Mouse (Mus musculus): ENCODE measurements at regions not wholly inside any gene's neighbourhood (a gene's known extent, or its start where the extent isn't known, plus 50 kb on each side); places are given as distances from the start of the nearest gene placed in this dataset.

- H3K9ac ChIP-seq (ENCODE audit: low read length) = no peak overlapping the region
- H3K27ac ChIP-seq (ENCODE audit: low read depth, low read length) = no peak overlapping the region
- DNase-seq (ENCODE audit: low spot score) (no peak), ATAC-seq (replicated peaks; ENCODE audit: low FRiP score) (no peak)
- no peak overlapping the region for H3K4me3 ChIP-seq (ENCODE audit: low read depth, low read length)
- no peak overlapping the region for H3K4me2 ChIP-seq (ENCODE audit: low read depth, low read length, severe bottlenecking)
- WGBS = 72% methylated on average over 3 of the region's 3 CpGs
- H3K27me3 ChIP-seq (ENCODE audit: control insufficient read depth, insufficient read depth, low read length) = no peaks in the 10 kb centered on the region
- H3K4me1 ChIP-seq (replicated peaks; ENCODE audit: control insufficient read depth, insufficient read depth, low read length) = 0 out of 2 replicates have a peak, but pooled peaks cover 4% of the 10 kb centered on the region
- no peaks in the 10 kb centered on the region for H3K36me3 ChIP-seq (ENCODE audit: control insufficient read depth, insufficient read depth, low read length)
- no peaks in the 10 kb centered on the region for H3K9me3 ChIP-seq (ENCODE audit: control insufficient read depth, low read length)
Observed at GRCm38 (mm10) chr4:12775524-12776216, 603.9 kb upstream of the Fam92a start.

GRCm38 (mm10) chr4:12775090-12775489 is 603.3 kb upstream of the Fam92a start:
- no peaks in the 10 kb centered on the region for H3K27me3 ChIP-seq (ENCODE audit: control insufficient read depth, insufficient read depth, low read length)
- H3K27ac ChIP-seq (ENCODE audit: low read depth, low read length) = no peak overlapping the region
- H3K4me1 ChIP-seq (replicated peaks; ENCODE audit: control insufficient read depth, insufficient read depth, low read length) = 0 out of 2 replicates have a peak, but pooled peaks cover 4% of the 10 kb centered on the region
- no peak overlapping the region for H3K4me2 ChIP-seq (ENCODE audit: low read depth, low read length, severe bottlenecking)
- no peak overlapping the region for H3K9ac ChIP-seq (ENCODE audit: low read length)
- H3K4me3 ChIP-seq (ENCODE audit: low read depth, low read length) = no peak overlapping the region
- WGBS = 56% methylated on average over 4 of the region's 4 CpGs
- DNase-seq (ENCODE audit: low spot score) = no peak
- H3K36me3 ChIP-seq (ENCODE audit: control insufficient read depth, insufficient read depth, low read length) = no peaks in the 10 kb centered on the region
- no peak for ATAC-seq (replicated peaks; ENCODE audit: low FRiP score)
- H3K9me3 ChIP-seq (ENCODE audit: control insufficient read depth, low read length) = no peaks in the 10 kb centered on the region

GRCm38 (mm10) chr4:12774671-12775070 is 602.9 kb upstream of the Fam92a start:
- H3K27ac ChIP-seq (ENCODE audit: low read depth, low read length) = no peak overlapping the region
- ATAC-seq (replicated peaks; ENCODE audit: low FRiP score) (no peak), DNase-seq (ENCODE audit: low spot score) (no peak)
- no peaks in the 10 kb centered on the region for H3K9me3 ChIP-seq (ENCODE audit: control insufficient read depth, low read length)
- 0 out of 2 replicates have a peak, but pooled peaks cover 4% of the 10 kb centered on the region for H3K4me1 ChIP-seq (replicated peaks; ENCODE audit: control insufficient read depth, insufficient read depth, low read length)
- H3K4me2 ChIP-seq (ENCODE audit: low read depth, low read length, severe bottlenecking) = no peak overlapping the region
- 65% methylated on average over 5 of the region's 5 CpGs for WGBS
- H3K36me3 ChIP-seq (ENCODE audit: control insufficient read depth, insufficient read depth, low read length) = no peaks in the 10 kb centered on the region
- no peak overlapping the region for H3K9ac ChIP-seq (ENCODE audit: low read length)
- no peaks in the 10 kb centered on the region for H3K27me3 ChIP-seq (ENCODE audit: control insufficient read depth, insufficient read depth, low read length)
- no peak overlapping the region for H3K4me3 ChIP-seq (ENCODE audit: low read depth, low read length)

GRCm38 (mm10) chr4:12773201-12773600 is 601.4 kb upstream of the Fam92a start:
- H3K27ac ChIP-seq (ENCODE audit: low read depth, low read length) = no peak overlapping the region
- no peaks in the 10 kb centered on the region for H3K36me3 ChIP-seq (ENCODE audit: control insufficient read depth, insufficient read depth, low read length)
- no peak for DNase-seq (ENCODE audit: low spot score)

GRCm38 (mm10) chr4:12770131-12770780 is 598.4 kb upstream of the Fam92a start:
- no peaks in the 10 kb centered on the region for H3K9me3 ChIP-seq (ENCODE audit: control insufficient read depth, low read length)
- no peak overlapping the region for H3K27ac ChIP-seq (ENCODE audit: low read depth, low read length)
- no peaks in the 10 kb centered on the region for H3K36me3 ChIP-seq (ENCODE audit: control insufficient read depth, insufficient read depth, low read length)
- H3K9ac ChIP-seq (ENCODE audit: low read length) = no peak overlapping the region
- H3K27me3 ChIP-seq (ENCODE audit: control insufficient read depth, insufficient read depth, low read length) = no peaks in the 10 kb centered on the region
- H3K4me1 ChIP-seq (replicated peaks; ENCODE audit: control insufficient read depth, insufficient read depth, low read length) = 0 out of 2 replicates have a peak, but pooled peaks cover 4% of the 10 kb centered on the region
- DNase-seq (ENCODE audit: low spot score) = no peak
- H3K4me2 ChIP-seq (ENCODE audit: low read depth, low read length, severe bottlenecking) = no peak overlapping the region
- WGBS = 65% methylated on average over 5 of the region's 5 CpGs
- no peak overlapping the region for H3K4me3 ChIP-seq (ENCODE audit: low read depth, low read length)
- ATAC-seq (replicated peaks; ENCODE audit: low FRiP score) = 0 out of 2 replicates have a peak, but pooled peaks have one; percentile 53

More at GRCm38 (mm10) chr4:12773201-12773600, 601.4 kb upstream of the Fam92a start:
- 76% methylated on average over 7 of the region's 7 CpGs for WGBS
- H3K9ac ChIP-seq (ENCODE audit: low read length) = no peak overlapping the region
- 0 out of 2 replicates have a peak, but pooled peaks cover 4% of the 10 kb centered on the region for H3K4me1 ChIP-seq (replicated peaks; ENCODE audit: control insufficient read depth, insufficient read depth, low read length)
- H3K4me2 ChIP-seq (ENCODE audit: low read depth, low read length, severe bottlenecking) = no peak overlapping the region
- ATAC-seq (replicated peaks; ENCODE audit: low FRiP score) = no peak
- no peaks in the 10 kb centered on the region for H3K27me3 ChIP-seq (ENCODE audit: control insufficient read depth, insufficient read depth, low read length)
- H3K4me3 ChIP-seq (ENCODE audit: low read depth, low read length) = no peak overlapping the region
- H3K9me3 ChIP-seq (ENCODE audit: control insufficient read depth, low read length) = no peaks in the 10 kb centered on the region

- Histone ChIP-seq H3K9ac (ENCODE audit: low read length) (no peak overlapping the region), H3K27ac (ENCODE audit: low read depth, low read length) (no peak overlapping the region), H3K27me3 (ENCODE audit: control insufficient read depth, insufficient read depth, low read length) (no peaks in the 10 kb centered on the region), H3K9me3 (ENCODE audit: control insufficient read depth, low read length) (no peaks in the 10 kb centered on the region), H3K4me2 (ENCODE audit: low read depth, low read length, severe bottlenecking) (no peak overlapping the region), H3K4me1 (replicated peaks; ENCODE audit: control insufficient read depth, insufficient read depth, low read length) (no peaks in the 10 kb centered on the region), H3K36me3 (ENCODE audit: control insufficient read depth, insufficient read depth, low read length) (no peaks in the 10 kb centered on the region), H3K4me3 (ENCODE audit: low read depth, low read length) (no peak overlapping the region)
- no peak for ATAC-seq (replicated peaks; ENCODE audit: low FRiP score)
- DNase-seq (ENCODE audit: low spot score) = no peak
Observed at GRCm38 (mm10) chr4:12769092-12769491, 597.3 kb upstream of the Fam92a start.

- Histone ChIP-seq H3K4me2 (ENCODE audit: low read depth, low read length, severe bottlenecking) (no peak overlapping the region), H3K4me1 (replicated peaks; ENCODE audit: control insufficient read depth, insufficient read depth, low read length) (no peaks in the 10 kb centered on the region), H3K9me3 (ENCODE audit: control insufficient read depth, low read length) (no peaks in the 10 kb centered on the region), H3K36me3 (ENCODE audit: control insufficient read depth, insufficient read depth, low read length) (no peaks in the 10 kb centered on the region), H3K27me3 (ENCODE audit: control insufficient read depth, insufficient read depth, low read length) (no peaks in the 10 kb centered on the region), H3K4me3 (ENCODE audit: low read depth, low read length) (no peak overlapping the region), H3K9ac (ENCODE audit: low read length) (no peak overlapping the region), H3K27ac (ENCODE audit: low read depth, low read length) (no peak overlapping the region)
- WGBS = 94% methylated on average over 1 of the region's 1 CpGs
- ATAC-seq (replicated peaks; ENCODE audit: low FRiP score) = no peak
- DNase-seq (ENCODE audit: low spot score) = no peak
Observed at GRCm38 (mm10) chr4:12766763-12767162, 594.9 kb upstream of the Fam92a start.

- ATAC-seq (replicated peaks; ENCODE audit: low FRiP score) (no peak), DNase-seq (ENCODE audit: low spot score) (no peak)
- H3K4me1 ChIP-seq (replicated peaks; ENCODE audit: control insufficient read depth, insufficient read depth, low read length) = no peaks in the 10 kb centered on the region
- 81% methylated on average over 2 of the region's 2 CpGs for WGBS
- H3K27me3 ChIP-seq (ENCODE audit: control insufficient read depth, insufficient read depth, low read length) = no peaks in the 10 kb centered on the region
- no peak overlapping the region for H3K4me2 ChIP-seq (ENCODE audit: low read depth, low read length, severe bottlenecking)
- no peaks in the 10 kb centered on the region for H3K9me3 ChIP-seq (ENCODE audit: control insufficient read depth, low read length)
- no peaks in the 10 kb centered on the region for H3K36me3 ChIP-seq (ENCODE audit: control insufficient read depth, insufficient read depth, low read length)
- no peak overlapping the region for H3K9ac ChIP-seq (ENCODE audit: low read length)
- H3K27ac ChIP-seq (ENCODE audit: low read depth, low read length) = no peak overlapping the region
- H3K4me3 ChIP-seq (ENCODE audit: low read depth, low read length) = no peak overlapping the region
Observed at GRCm38 (mm10) chr4:12750817-12751216, 579.0 kb upstream of the Fam92a start.

- no peaks in the 10 kb centered on the region for H3K36me3 ChIP-seq (ENCODE audit: control insufficient read depth, insufficient read depth, low read length)
- no peak overlapping the region for H3K27ac ChIP-seq (ENCODE audit: low read depth, low read length)
- WGBS = 86% methylated on average over 1 of the region's 1 CpGs
- ATAC-seq (replicated peaks; ENCODE audit: low FRiP score) (no peak), DNase-seq (ENCODE audit: low spot score) (no peak)
- no peaks in the 10 kb centered on the region for H3K4me1 ChIP-seq (replicated peaks; ENCODE audit: control insufficient read depth, insufficient read depth, low read length)
- no peak overlapping the region for H3K9ac ChIP-seq (ENCODE audit: low read length)
- no peaks in the 10 kb centered on the region for H3K9me3 ChIP-seq (ENCODE audit: control insufficient read depth, low read length)
- H3K27me3 ChIP-seq (ENCODE audit: control insufficient read depth, insufficient read depth, low read length) = no peaks in the 10 kb centered on the region
- no peak overlapping the region for H3K4me3 ChIP-seq (ENCODE audit: low read depth, low read length)
- no peak overlapping the region for H3K4me2 ChIP-seq (ENCODE audit: low read depth, low read length, severe bottlenecking)
Observed at GRCm38 (mm10) chr4:12749874-12750273, 578.1 kb upstream of the Fam92a start.

Measured in forebrain, embryonic 11.5 days (tissue).